Mouse (Mus musculus): ENCODE results near the gene Fam19a4.

- TF ChIP-seq EP300 (IDR thresholded peaks at IDR 0.05; ENCODE audit: low read length) (no peak), POLR2A (IDR thresholded peaks at IDR 0.05; ENCODE audit: low read depth, low read length) (no peak), ELF1 (IDR thresholded peaks at IDR 0.05; ENCODE audit: low read depth, low read length) (no peak), GABPA (IDR thresholded peaks at IDR 0.05; ENCODE audit: insufficient replicate concordance, low read depth, low read length) (no peak), POLR2AphosphoS2 (IDR thresholded peaks at IDR 0.05; ENCODE audit: low read depth, low read length) (no peak), CTCF (conservative IDR thresholded peaks at IDR 0.05 in 1 of 2, IDR thresholded peaks at IDR 0.05 in 1 of 2; ENCODE audit: low read depth in 2 of 2, low read length in 2 of 2) (peak; percentile 48 to 85)
Observed at GRCm38 (mm10) chr6:97005038-97005437, 55.2 kb downstream of the Fam19a4 start.
